Mouse (Mus musculus) cortical plate, adult 2 months (tissue): Measurements from ENCODE around the gene Flrt1. TPM values are rescaled to one million over a fixed set of nuclear protein-coding genes. Genes with fewer than 3 reads are reported as not detected.

Experiments used
- H3K27ac ChIP-seq: fragments of 200-500 bp; 2 replicates; pipeline ENCODE4 v1.5.1; 2012; ENCODE audit warnings: low read length, control low read depth, inconsistent platforms; ENCODE audit not compliant: insufficient read depth
- H3K4me1 ChIP-seq: fragments of 200-500 bp; 2 replicates; pipeline ENCODE4 v1.6.1; 2011; ENCODE audit warnings: low read length; ENCODE audit not compliant: control insufficient read depth, insufficient read depth
- H3K4me3 ChIP-seq: fragments of 200-500 bp; 2 replicates; pipeline ENCODE4 v1.5.1; 2011; ENCODE audit warnings: mild to moderate bottlenecking, low read length, control low read depth; ENCODE audit not compliant: insufficient read depth
- CTCF ChIP-seq: fragments of 200-500 bp; IDR thresholded peaks from 2 replicates; pipeline ENCODE4 v1.5.1; 2011; ENCODE audit warnings: mild to moderate bottlenecking, control low read depth, low read length; ENCODE audit not compliant: insufficient read depth; ENCODE audit errors: extremely low read depth
- POLR2A ChIP-seq: fragments of 200-500 bp; IDR thresholded peaks from 2 replicates; pipeline ENCODE4 v1.6.1; 2011; ENCODE audit warnings: mild to moderate bottlenecking, low read length, control low read depth; ENCODE audit not compliant: insufficient read depth; ENCODE audit errors: extremely low read depth
- polyA plus RNA-seq: library from polyadenylated mRNA; depleted of rRNA; stranded (reverse); fragments of >200 nt; gene quantifications from 2 replicates; pipeline ENCODE4 v1.2.3, GENCODE M21; 2012

Gene Flrt1
- polyA plus RNA-seq, 1 experiment: 9.2 TPM

GRCm38 (mm10) chr19:7135525-7135924 is 30.0 kb upstream of the Flrt1 start:
- no peak for TF ChIP-seq POLR2A
- TF ChIP-seq CTCF: no peak
- Histone ChIP-seq H3K4me3 (no peak overlapping the region), H3K27ac (peak overlapping the region; percentile 63; the same call in 1 of the 2 replicates), H3K4me1 (peaks cover 12% of the 10 kb centered on the region)

GRCm38 (mm10) chr19:7134631-7135091 is 29.1 kb upstream of the Flrt1 start:
- TF ChIP-seq POLR2A (no peak), CTCF (no peak)
- H3K4me1 ChIP-seq: peaks cover 16% of the 10 kb centered on the region
- H3K27ac ChIP-seq: peak overlapping the region; percentile 63; the same call in 1 of the 2 replicates
- no peak overlapping the region for H3K4me3 ChIP-seq

- H3K4me3 ChIP-seq: no peak overlapping the region
- peaks cover 16% of the 10 kb centered on the region for H3K4me1 ChIP-seq
- no peak overlapping the region for H3K27ac ChIP-seq
- no peak for TF ChIP-seq CTCF
- no peak for TF ChIP-seq POLR2A
Observed at GRCm38 (mm10) chr19:7133436-7133835, 27.9 kb upstream of the Flrt1 start.

GRCm38 (mm10) chr19:7130317-7130716 is 24.8 kb upstream of the Flrt1 start:
- no peak for TF ChIP-seq CTCF
- TF ChIP-seq POLR2A: no peak
- Histone ChIP-seq H3K4me3 (no peak overlapping the region), H3K4me1 (peaks cover 13% of the 10 kb centered on the region), H3K27ac (no peak overlapping the region)

GRCm38 (mm10) chr19:7128551-7129475 is 23.3 kb upstream of the Flrt1 start:
- H3K4me3 ChIP-seq: no peak overlapping the region
- TF ChIP-seq POLR2A: no peak
- no peak for TF ChIP-seq CTCF
- no peak overlapping the region for H3K27ac ChIP-seq
- H3K4me1 ChIP-seq: peaks cover 6% of the 10 kb centered on the region

- Histone ChIP-seq H3K4me1 (peaks cover 6% of the 10 kb centered on the region), H3K4me3 (no peak overlapping the region), H3K27ac (no peak overlapping the region)
- TF ChIP-seq POLR2A: no peak
- no peak for TF ChIP-seq CTCF
Observed at GRCm38 (mm10) chr19:7126933-7127332, 21.4 kb upstream of the Flrt1 start.

- Histone ChIP-seq H3K4me3 (no peak overlapping the region), H3K27ac (no peak overlapping the region), H3K4me1 (peaks cover 6% of the 10 kb centered on the region)
- TF ChIP-seq POLR2A: no peak
- TF ChIP-seq CTCF: no peak
Observed at GRCm38 (mm10) chr19:7126209-7126608, 20.7 kb upstream of the Flrt1 start.

GRCm38 (mm10) chr19:7125526-7126156 is 20.1 kb upstream of the Flrt1 start:
- Histone ChIP-seq H3K4me3 (no peak overlapping the region), H3K4me1 (peaks cover 6% of the 10 kb centered on the region)
- TF ChIP-seq POLR2A: no peak
- TF ChIP-seq CTCF: no peak

GRCm38 (mm10) chr19:7122698-7123306 is 17.3 kb upstream of the Flrt1 start:
- H3K4me3 ChIP-seq: no peak overlapping the region
- no peak overlapping the region for H3K27ac ChIP-seq
- TF ChIP-seq POLR2A (no peak), CTCF (no peak)
- peaks cover 2% of the 10 kb centered on the region for H3K4me1 ChIP-seq

More at GRCm38 (mm10) chr19:7125526-7126156, 20.1 kb upstream of the Flrt1 start:
- no peak overlapping the region for H3K27ac ChIP-seq

GRCm38 (mm10) chr19:7122277-7122676 is 16.7 kb upstream of the Flrt1 start:
- TF ChIP-seq CTCF: no peak
- TF ChIP-seq POLR2A: no peak
- Histone ChIP-seq H3K4me1 (peaks cover 2% of the 10 kb centered on the region), H3K27ac (no peak overlapping the region), H3K4me3 (no peak overlapping the region)
